In the genomic region with DNA sequence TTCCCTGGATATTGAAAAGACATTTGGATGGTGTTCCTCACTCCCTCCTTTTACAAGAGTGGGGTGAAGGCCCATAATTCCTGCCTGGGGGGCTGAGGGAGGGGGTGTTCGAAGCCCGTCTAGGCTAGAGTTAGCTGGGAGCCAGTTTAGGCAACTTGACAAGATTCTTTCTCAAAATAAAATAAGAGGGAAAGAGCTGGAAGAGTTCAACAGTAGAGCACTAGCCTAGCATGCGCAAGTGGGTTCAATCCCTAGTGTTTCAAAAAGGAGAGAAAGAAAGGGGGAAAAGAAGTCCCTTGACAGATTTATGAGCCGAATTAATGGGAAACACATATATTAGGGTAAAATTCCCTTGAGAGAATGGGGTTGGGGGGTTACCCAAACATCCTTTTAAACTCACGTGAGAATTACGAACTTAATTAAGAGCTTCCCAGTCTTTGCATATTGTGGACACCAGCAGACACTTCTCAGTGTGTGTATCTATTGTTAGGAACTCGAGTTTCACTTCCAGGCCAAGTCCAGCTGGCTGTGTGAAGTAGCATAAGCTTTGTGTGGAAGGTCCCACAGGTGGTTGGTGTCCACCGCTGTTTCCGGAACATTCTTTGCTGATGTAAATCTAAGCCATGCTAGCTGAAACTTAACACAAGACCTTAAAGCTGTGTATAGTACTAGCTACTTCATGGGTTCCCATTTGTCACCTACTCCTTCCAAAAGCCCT, we compare ENCODE assay signal across 17 mouse cellular contexts. TPM values are rescaled to one million over a fixed set of nuclear protein-coding genes. Genes with fewer than 3 reads are reported as not detected.
DNase-seq lines count a peak whose midpoint lies in the region; ATAC-seq and TF ChIP-seq lines count a peak whose summit lies in the region.
"Had no signal": no experiment of that assay in that cellular context is flagged by ENCODE, and none has a peak within 500 bp of the region (broad histone marks: within the 10 kb centered on the region; RNA-seq: fewer than 3 reads in every experiment).

No protein-coding gene starts in this region.

- no peak overlapping the region for H3K4me2 ChIP-seq in heart, embryonic 16.5 days (ENCODE audit: low read depth, low read length)
- 0 out of 2 replicates have a peak overlapping the region, but pooled peaks have one; percentile 7 for H3K4me2 ChIP-seq in limb, embryonic 13.5 days (replicated peaks)
- H3K4me2 ChIP-seq in stomach, postnatal 0 days (replicated peaks; ENCODE audit: low read depth), result no peak overlapping the region; the same call in 1 of the 2 replicates
- H3K4me2 ChIP-seq: embryonic facial prominence, embryonic 15.5 days; forebrain, embryonic 15.5 days; heart, embryonic 15.5 days had no signal

- no peak for DNase-seq in heart, postnatal 4 days
- peak; percentile 17 for DNase-seq in spleen, adult 12 weeks (ENCODE audit: low spot score)
- DNase-seq in spleen, postnatal 14 days (ENCODE audit: low spot score in 2 of 2), result no peak
- no peak for DNase-seq in stomach, postnatal 0 days (ENCODE audit: low spot score)
- DNase-seq in midbrain, embryonic 10.5 days (ENCODE audit: low spot score), result no peak
- DNase-seq in left cerebral cortex, adult 8-10 months (ENCODE audit: low spot score in 2 of 2), result no peak
- DNase-seq: adrenal gland, adult 8-10 months; cerebellum, postnatal 25 days; gastrocnemius, postnatal 14 days; thymus, postnatal 25 days had no signal

- H3K9ac ChIP-seq in heart, embryonic 16.5 days (ENCODE audit: low read length), result no peak overlapping the region
- no peak overlapping the region for H3K9ac ChIP-seq in limb, embryonic 13.5 days
- no peak overlapping the region for H3K9ac ChIP-seq in stomach, postnatal 0 days (ENCODE audit: low read length)
- H3K9ac ChIP-seq: embryonic facial prominence, embryonic 15.5 days; forebrain, embryonic 15.5 days; heart, embryonic 15.5 days; lung, embryonic 14.5 days had no signal

- TF ChIP-seq CTCF in stomach, postnatal 0 days (IDR thresholded peaks at IDR 0.05; ENCODE audit: low read depth), result no peak

- H3K4me1 ChIP-seq in heart, embryonic 16.5 days (ENCODE audit: control insufficient read depth, insufficient read depth, low read length), result peaks cover 49% of the 10 kb centered on the region
- peaks cover 36% of the 10 kb centered on the region for H3K4me1 ChIP-seq in limb, embryonic 13.5 days
- no peaks in the 10 kb centered on the region for H3K4me1 ChIP-seq in stomach, postnatal 0 days (replicated peaks; ENCODE audit: control insufficient read depth, insufficient read depth)
- H3K4me1 ChIP-seq in midbrain, embryonic 10.5 days, result peaks cover 14% of the 10 kb centered on the region

- peak overlapping the region; percentile 13; the same call in 1 of the 2 replicates for H3K27ac ChIP-seq in heart, embryonic 16.5 days (ENCODE audit: low read length)
- no peak overlapping the region for H3K27ac ChIP-seq in limb, embryonic 13.5 days
- H3K27ac ChIP-seq in stomach, postnatal 0 days (replicated peaks), result peak overlapping the region; percentile 30; the same call in 1 of the 2 replicates
- no peak overlapping the region for H3K27ac ChIP-seq in midbrain, embryonic 10.5 days (replicated peaks)
- H3K27ac ChIP-seq: embryonic facial prominence, embryonic 15.5 days; forebrain, embryonic 15.5 days; heart, embryonic 15.5 days had no signal

- no peaks in the 10 kb centered on the region for H3K27me3 ChIP-seq in heart, embryonic 16.5 days (ENCODE audit: control insufficient read depth, insufficient read depth, low read length)
- H3K27me3 ChIP-seq in limb, embryonic 13.5 days, result no peaks in the 10 kb centered on the region
- H3K27me3 ChIP-seq in stomach, postnatal 0 days (ENCODE audit: control insufficient read depth, insufficient read depth, low read length), result no peaks in the 10 kb centered on the region
- no peaks in the 10 kb centered on the region for H3K27me3 ChIP-seq in midbrain, embryonic 10.5 days (ENCODE audit: low read depth, poor library complexity, severe bottlenecking)
- H3K27me3 ChIP-seq: embryonic facial prominence, embryonic 15.5 days; forebrain, embryonic 15.5 days; heart, embryonic 15.5 days had no signal

- no peak overlapping the region for H3K4me3 ChIP-seq in heart, embryonic 16.5 days (ENCODE audit: low read length)
- no peak overlapping the region for H3K4me3 ChIP-seq in limb, embryonic 13.5 days
- H3K4me3 ChIP-seq in stomach, postnatal 0 days (ENCODE audit: low read depth, low read length), result no peak overlapping the region
- H3K4me3 ChIP-seq in midbrain, embryonic 10.5 days, result no peak overlapping the region
- H3K4me3 ChIP-seq: embryonic facial prominence, embryonic 15.5 days; forebrain, embryonic 15.5 days; heart, embryonic 15.5 days had no signal

- TF ChIP-seq EP300 in stomach, postnatal 0 days (optimal IDR thresholded peaks at IDR 0.05), result no peak

- 76% methylated on average over 9 of the region's 9 CpGs for WGBS in heart, embryonic 16.5 days
- WGBS in limb, embryonic 13.5 days, result 58% methylated on average over 9 of the region's 9 CpGs
- WGBS in stomach, postnatal 0 days, result 59% methylated on average over 9 of the region's 9 CpGs
- WGBS in midbrain, embryonic 10.5 days, result 84% methylated on average over 9 of the region's 9 CpGs

- peaks cover 19% of the 10 kb centered on the region for H3K36me3 ChIP-seq in heart, embryonic 16.5 days (ENCODE audit: control insufficient read depth, insufficient read depth)
- peaks cover 21% of the 10 kb centered on the region for H3K36me3 ChIP-seq in limb, embryonic 13.5 days
- H3K36me3 ChIP-seq in stomach, postnatal 0 days (ENCODE audit: control insufficient read depth, insufficient read depth, low read length), result peaks cover 4% of the 10 kb centered on the region; the same call in 1 of the 2 replicates
- H3K36me3 ChIP-seq in midbrain, embryonic 10.5 days, result peaks cover 39% of the 10 kb centered on the region
- H3K36me3 ChIP-seq: forebrain, embryonic 15.5 days had no signal

- H3K9me3 ChIP-seq in heart, embryonic 16.5 days (replicated peaks; ENCODE audit: control insufficient read depth, low read length), result no peaks in the 10 kb centered on the region
- H3K9me3 ChIP-seq in limb, embryonic 13.5 days, result no peaks in the 10 kb centered on the region
- no peaks in the 10 kb centered on the region for H3K9me3 ChIP-seq in stomach, postnatal 0 days (ENCODE audit: control insufficient read depth, low read length)
- no peaks in the 10 kb centered on the region for H3K9me3 ChIP-seq in midbrain, embryonic 10.5 days (replicated peaks)
- H3K9me3 ChIP-seq: embryonic facial prominence, embryonic 15.5 days; forebrain, embryonic 15.5 days; heart, embryonic 15.5 days had no signal

- no peak for ATAC-seq in heart, embryonic 16.5 days (replicated peaks; ENCODE audit: extremely low read depth, insufficient read depth, low FRiP score)
- ATAC-seq in limb, embryonic 13.5 days (ENCODE audit: low FRiP score, low read depth), result no peak
- ATAC-seq in stomach, postnatal 0 days (ENCODE audit: low FRiP score, low TSS enrichment), result no peak
- ATAC-seq: forebrain, embryonic 15.5 days; inflammation-experienced regulatory T-cells, adult 6 months had no signal

RNA-seq across cellular contexts. Expression of gene D630039A03Rik, which starts 53.7 kb away (rescaled TPM):
- polyA plus RNA-seq in heart, embryonic 16.5 days (2015; fragmentation: Nextera tagmentation; extraction: Ambion mirVana), result 0.09 and 0.49 TPM in 2 replicates
- total RNA-seq in heart, postnatal 4 days (2021), result not detected
- polyA plus RNA-seq in limb, embryonic 13.5 days (2015; fragmentation: Nextera tagmentation; extraction: Ambion mirVana), result 0.34 and 0.42 TPM in 2 replicates
- polyA plus RNA-seq in stomach, postnatal 0 days (2015; fragmentation: Nextera tagmentation; extraction: Ambion mirVana), result 12.7 and 14.2 TPM in 2 replicates
- polyA plus RNA-seq in midbrain, embryonic 10.5 days (2016; fragmentation: Nextera tagmentation; extraction: Ambion mirVana), result 0.07 and 0.10 TPM in 2 replicates
- total RNA-seq in left cerebral cortex, adult 8-10 months (2022), result under 1 TPM; 0.13 to 0.30 (median 0.18) TPM
- total RNA-seq: gastrocnemius, postnatal 14 days had no signal
- polyA plus RNA-seq: forebrain, embryonic 15.5 days had no signal

Comparison
In these comparisons a context has a peak if more than half of its experiments do, and no peak if none do; other contexts are left out.
1. H3K27ac ChIP-seq: peak in heart, embryonic 16.5 days (single experiment) and stomach, postnatal 0 days (single experiment); none in limb, embryonic 13.5 days (single experiment) and midbrain, embryonic 10.5 days (single experiment).